Mouse (Mus musculus) Patski (cell line): Measurements from ENCODE around the gene Abcb10. TPM values are rescaled to one million over a fixed set of nuclear protein-coding genes. Genes with fewer than 3 reads are reported as not detected.

Source experiments
- ATAC-seq: fragments of 100-300 bp; one replicate; pipeline ENCODE4 v1.8.0; 2021
- CTCF ChIA-PET: fragments of 350-600 bp; sonication (Branson Sonifier 250); formaldehyde crosslinking; loops from one replicate; lab custom pipeline; 2022; ENCODE audit warnings: inconsistent platforms; lab: Charles Lee
- POLR2A ChIA-PET: fragments of 350-600 bp; sonication (Branson Sonifier 250); formaldehyde crosslinking; loops from one replicate; lab custom pipeline; 2022; ENCODE audit warnings: antibody characterized with exemption, inconsistent platforms; lab: Charles Lee
- DNase-seq: peaks from one replicate; pipeline ENCODE4 v3.0.0-alpha.2; 2011; ENCODE audit warnings: low read depth, low spot score
- H3K27me3 ChIP-seq: fragments of 371-371 bp; one replicate; pipeline ENCODE4 v1.5.1; 2021
- CTCF ChIP-seq: fragments of 100-300 bp; IDR thresholded peaks from one replicate; pipeline ENCODE4 v1.5.1; 2021
- in situ Hi-C: fragments of 300-500 bp; cut with MboI; formaldehyde crosslinking; loops from 3 replicates; pipeline ENCODE4 v1.11.1; 2018; ENCODE audit warnings: low pct_unique_long_range_greater_than_20kb, mixed read lengths
- polyA plus RNA-seq: library from polyadenylated mRNA; unstranded; gene quantifications from one replicate; pipeline ENCODE4 v1.2.3, GENCODE M21; 2021

Abcb10 gene
- polyA plus RNA-seq, 1 experiment from 2014 or later: 19.6 TPM

- ChIA-PET CTCF (no interaction called here), POLR2A (no interaction called here)
- in situ Hi-C loops: no loop called here
- DNase-seq (no peak), ATAC-seq (no peak)
- TF ChIP-seq CTCF: no peak
- H3K27me3 ChIP-seq: no peaks in the 10 kb centered on the region
Measured at GRCm38 (mm10) chr8:124007829-124008228, 24.9 kb upstream of the Abcb10 start.

- ChIA-PET POLR2A (no interaction called here), CTCF (interaction anchor here (0.9 to 2.0 kb wide), 4 partner anchors 10 to 15 kb away, joined by 3 to 7 read pairs (median 4); no protein-coding TSS in a partner anchor)
- no peaks in the 10 kb centered on the region for H3K27me3 ChIP-seq
- ATAC-seq (no peak), DNase-seq (no peak)
- no peak for TF ChIP-seq CTCF
- in situ Hi-C loops: no loop called here
Measured at GRCm38 (mm10) chr8:124002546-124003108, 19.7 kb upstream of the Abcb10 start.

GRCm38 (mm10) chr8:123999568-123999967 is 16.6 kb upstream of the Abcb10 start:
- no peak for TF ChIP-seq CTCF
- in situ Hi-C loops: no loop called here
- ChIA-PET POLR2A (no interaction called here), CTCF (no interaction called here)
- no peak for DNase-seq
- ATAC-seq: peak; percentile 52
- H3K27me3 ChIP-seq: no peaks in the 10 kb centered on the region

GRCm38 (mm10) chr8:123993997-123994396 is 11.1 kb upstream of the Abcb10 start:
- ChIA-PET POLR2A (interaction anchor here (0.5 to 1.8 kb wide), 2 partner anchors 9 to 44 kb away, joined by 3 to 5 read pairs; no protein-coding TSS in a partner anchor), CTCF (interaction anchor here (0.6 kb wide), 1 partner anchor 15 kb away, joined by 3 read pairs; no protein-coding TSS in a partner anchor)
- ATAC-seq (no peak), DNase-seq (no peak)
- TF ChIP-seq CTCF: no peak
- H3K27me3 ChIP-seq: no peaks in the 10 kb centered on the region
- in situ Hi-C loops: no loop called here

GRCm38 (mm10) chr8:123993597-123993996 is 10.7 kb upstream of the Abcb10 start:
- CTCF ChIA-PET: interaction anchor here (0.6 to 1.7 kb wide), 3 partner anchors 9 to 44 kb away, joined by 3 to 7 read pairs (median 3); partner anchors contain the start of gene Nup133
- POLR2A ChIA-PET: interaction anchor here (0.5 to 1.8 kb wide), 2 partner anchors 9 to 44 kb away, joined by 3 to 5 read pairs; no protein-coding TSS in a partner anchor
- TF ChIP-seq CTCF: no peak
- ATAC-seq (no peak), DNase-seq (no peak)
- no peaks in the 10 kb centered on the region for H3K27me3 ChIP-seq
- in situ Hi-C loops: no loop called here

GRCm38 (mm10) chr8:123992587-123992986 is 9.7 kb upstream of the Abcb10 start:
- DNase-seq: no peak
- in situ Hi-C loops: no loop called here

GRCm38 (mm10) chr8:123990277-123991049 is 7.5 kb upstream of the Abcb10 start:
- ChIA-PET POLR2A (no interaction called here), CTCF (no interaction called here)
- H3K27me3 ChIP-seq: no peaks in the 10 kb centered on the region
- DNase-seq (no peak), ATAC-seq (no peak)
- no peak for TF ChIP-seq CTCF
- in situ Hi-C loops: no loop called here

More at GRCm38 (mm10) chr8:123992587-123992986, 9.7 kb upstream of the Abcb10 start:
- H3K27me3 ChIP-seq: no peaks in the 10 kb centered on the region
- CTCF ChIA-PET: interaction anchor here (0.6 to 1.7 kb wide), 4 partner anchors 10 to 346 kb away, joined by 3 to 7 read pairs (median 3); partner anchors contain the start of gene Nup133
- TF ChIP-seq CTCF: no peak
- POLR2A ChIA-PET: interaction anchor here (0.5 to 1.8 kb wide), 3 partner anchors 23 to 187 kb away, joined by 3 to 5 read pairs (median 5); partner anchors contain the start of gene Rab4a
- ATAC-seq: no peak

GRCm38 (mm10) chr8:123989128-123989527 is 6.2 kb upstream of the Abcb10 start:
- no peak for ATAC-seq
- CTCF ChIA-PET: no interaction called here
- no peak for TF ChIP-seq CTCF
- in situ Hi-C loops: no loop called here
- no peaks in the 10 kb centered on the region for H3K27me3 ChIP-seq
- DNase-seq: no peak
- POLR2A ChIA-PET: no interaction called here

GRCm38 (mm10) chr8:123988605-123989038 is 5.7 kb upstream of the Abcb10 start:
- H3K27me3 ChIP-seq: no peaks in the 10 kb centered on the region
- in situ Hi-C loops: no loop called here
- ChIA-PET CTCF (no interaction called here), POLR2A (no interaction called here)
- no peak for DNase-seq
- no peak for TF ChIP-seq CTCF
- ATAC-seq: no peak

- CTCF ChIA-PET: interaction anchor here (1.8 kb wide), 1 partner anchor 32 kb away, joined by 6 read pairs; no protein-coding TSS in a partner anchor
- ATAC-seq (no peak), DNase-seq (no peak)
Measured at GRCm38 (mm10) chr8:123982291-123982793, 580 bp downstream of the Abcb10 start.

More at GRCm38 (mm10) chr8:123982291-123982793, 580 bp downstream of the Abcb10 start:
- TF ChIP-seq CTCF: no peak
- POLR2A ChIA-PET: interaction anchor here (0.9 kb wide), 1 partner anchor 13 kb away, joined by 3 read pairs; no protein-coding TSS in a partner anchor
- in situ Hi-C loops: no loop called here
- no peaks in the 10 kb centered on the region for H3K27me3 ChIP-seq
